Mouse (Mus musculus) spleen, adult 2 months (tissue): ENCODE measurements around the gene Spint3. TPM values are rescaled to one million over a fixed set of nuclear protein-coding genes. Genes with fewer than 3 reads are reported as not detected.

Source experiments
- DNase-seq, 2 experiments: peaks; one replicate each; pipeline versions ENCODE4 v3.0.0 to v3.0.0-alpha.2; 2012 to 2021; ENCODE audit warnings: low spot score in 2 of 2, low read depth in 1 of 2
- H3K27ac ChIP-seq: fragments of 200-500 bp; 2 replicates; pipeline ENCODE4 v1.5.1; 2012; ENCODE audit warnings: low read length, inconsistent platforms; ENCODE audit not compliant: insufficient read depth
- H3K27me3 ChIP-seq: fragments of 200-500 bp; 2 replicates; pipeline ENCODE4 v1.6.1; 2012; ENCODE audit warnings: mild to moderate bottlenecking, moderate library complexity, low read length, inconsistent platforms; ENCODE audit not compliant: control insufficient read depth, insufficient read depth
- H3K36me3 ChIP-seq: fragments of 200-500 bp; 2 replicates; pipeline ENCODE4 v1.6.1; 2012; ENCODE audit warnings: mild to moderate bottlenecking, low read length, inconsistent platforms; ENCODE audit not compliant: control insufficient read depth, insufficient read depth
- H3K4me1 ChIP-seq: fragments of 200-500 bp; 2 replicates; pipeline ENCODE4 v1.6.1; 2011; ENCODE audit warnings: inconsistent platforms; ENCODE audit not compliant: control insufficient read depth, insufficient read depth, insufficient read length
- H3K4me3 ChIP-seq: fragments of 200-500 bp; 2 replicates; pipeline ENCODE4 v1.5.1; 2011; ENCODE audit warnings: mild to moderate bottlenecking, inconsistent platforms; ENCODE audit not compliant: insufficient read depth, insufficient read length; ENCODE audit errors: extremely low read depth
- CTCF ChIP-seq: fragments of 200-500 bp; IDR thresholded peaks from 2 replicates; pipeline ENCODE4 v1.5.1; 2011; ENCODE audit warnings: mild to moderate bottlenecking, inconsistent platforms; ENCODE audit not compliant: insufficient read depth, insufficient read length, insufficient replicate concordance; ENCODE audit errors: extremely low read depth
- POLR2A ChIP-seq: fragments of 200-500 bp; IDR thresholded peaks from 2 replicates; pipeline ENCODE4 v1.6.1; 2011; ENCODE audit warnings: low read depth, low read length, inconsistent platforms
- WGBS: fragments of 180-500 bp; shearing (Covaris S2); methylation state at CpG from one replicate; pipeline ENCODE4 v1.1.7; 2018; 5-methylcytosine and 5-hydroxymethylcytosine counted together
- polyA plus RNA-seq: library from polyadenylated mRNA; depleted of rRNA; stranded (reverse); fragments of >200 nt; gene quantifications from 2 replicates; pipeline ENCODE4 v1.2.3, GENCODE M21; 2012

The Spint3 gene
- polyA plus RNA-seq, 1 experiment, result not detected

DNA sequence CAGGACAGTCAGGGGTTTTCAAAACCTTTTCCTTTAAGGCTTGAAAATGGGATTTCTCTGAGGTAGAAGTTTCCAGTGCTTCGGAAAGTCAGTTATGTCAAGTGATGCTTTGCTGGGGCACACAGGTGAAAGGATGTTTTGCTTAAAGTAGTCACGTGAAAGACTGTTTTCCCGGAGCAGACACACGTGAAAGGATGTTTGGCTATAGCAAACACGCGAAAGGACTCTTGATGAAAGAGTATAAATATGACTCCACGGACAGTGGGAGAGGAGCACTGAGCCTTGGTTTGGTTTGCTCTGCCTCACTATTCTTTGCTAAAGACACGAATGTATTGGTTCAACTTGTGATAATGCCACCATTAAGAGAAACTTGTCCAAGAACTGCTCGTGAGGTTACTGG lies 21.8 kb downstream of the Spint3 start:
- no peak for DNase-seq
- 91% methylated on average over 9 of the region's 9 CpGs for WGBS
- no peaks in the 10 kb centered on the region for H3K4me1 ChIP-seq
- TF ChIP-seq POLR2A, result no peak
- H3K36me3 ChIP-seq, result no peaks in the 10 kb centered on the region
- no peak overlapping the region for H3K4me3 ChIP-seq
- no peaks in the 10 kb centered on the region for H3K27me3 ChIP-seq
- H3K27ac ChIP-seq, result no peak overlapping the region

DNA sequence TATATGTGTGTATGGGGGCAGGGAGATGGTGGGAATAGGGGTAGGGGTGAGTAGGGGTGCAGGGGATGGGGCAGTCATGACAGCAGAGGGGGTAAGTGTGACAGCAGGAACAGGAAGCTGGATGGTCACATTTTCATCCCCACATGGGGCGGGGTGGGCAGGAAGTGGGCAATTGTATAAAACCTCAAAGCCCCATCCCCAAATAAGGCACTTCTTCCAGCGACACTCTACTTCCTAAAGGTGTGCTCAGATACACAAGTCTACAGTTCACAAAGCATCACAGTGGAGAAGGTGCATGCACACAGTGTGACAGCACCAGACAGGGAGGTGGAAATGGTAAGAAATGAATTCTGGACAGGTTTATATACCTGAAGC lies 22.4 kb downstream of the Spint3 start:
- Histone ChIP-seq H3K27me3 (no peaks in the 10 kb centered on the region), H3K36me3 (no peaks in the 10 kb centered on the region), H3K4me3 (no peak overlapping the region), H3K4me1 (no peaks in the 10 kb centered on the region), H3K27ac (no peak overlapping the region)
- WGBS, result 11% methylated on average over 2 of the region's 2 CpGs
- TF ChIP-seq CTCF, result no peak
- no peak for TF ChIP-seq POLR2A
- no peak for DNase-seq

DNA sequence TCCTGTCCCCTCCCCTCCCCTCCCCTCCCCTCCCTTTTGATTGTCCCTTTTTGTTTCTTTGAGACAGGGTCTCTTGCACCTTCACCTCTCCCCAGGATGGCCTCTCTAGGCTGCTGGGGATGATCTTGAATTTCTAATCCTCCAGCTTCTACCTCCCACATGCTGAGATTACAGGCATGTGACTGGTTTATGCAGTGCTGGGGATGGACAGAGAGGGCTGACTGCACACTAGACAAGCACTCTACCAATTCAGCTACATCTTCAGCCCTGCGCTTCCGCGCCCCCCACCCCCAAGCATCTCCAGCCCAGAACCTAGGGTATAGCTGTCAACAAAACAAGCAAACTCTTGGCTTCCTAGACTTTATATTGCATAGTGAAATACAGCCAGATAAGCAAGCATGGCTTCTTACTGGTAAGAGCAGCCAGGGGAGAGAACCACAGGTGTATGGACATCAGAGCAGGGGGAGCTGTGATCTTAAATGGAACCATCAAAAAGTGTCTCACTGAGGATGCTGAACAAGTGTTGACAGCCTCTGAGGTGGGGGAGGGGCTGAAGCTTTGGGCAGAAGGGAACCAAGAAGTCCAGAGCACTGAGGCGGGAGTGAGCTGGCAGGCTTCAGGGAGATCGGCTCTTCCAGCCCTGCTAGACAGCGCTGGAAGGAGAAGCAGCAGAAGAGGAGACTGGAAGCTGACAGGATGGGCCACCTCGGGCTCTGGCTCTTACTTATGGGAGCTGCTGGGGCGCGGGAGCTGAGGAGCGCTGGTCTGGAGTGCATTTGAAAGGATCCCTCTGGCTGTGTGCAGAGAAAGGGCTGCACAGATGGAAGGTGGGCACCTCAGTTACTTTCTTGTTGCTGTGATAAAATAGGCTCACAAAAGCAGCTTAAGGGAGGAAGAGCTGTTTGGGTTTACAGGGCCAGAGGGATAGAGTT lies 23.0 kb downstream of the Spint3 start:
- Histone ChIP-seq H3K4me3 (no peak overlapping the region), H3K36me3 (no peaks in the 10 kb centered on the region), H3K4me1 (no peaks in the 10 kb centered on the region), H3K27ac (no peak overlapping the region), H3K27me3 (no peaks in the 10 kb centered on the region)
- TF ChIP-seq CTCF (no peak), POLR2A (no peak)
- WGBS, result 48% methylated on average over 10 of the region's 10 CpGs
- no peak for DNase-seq

DNA sequence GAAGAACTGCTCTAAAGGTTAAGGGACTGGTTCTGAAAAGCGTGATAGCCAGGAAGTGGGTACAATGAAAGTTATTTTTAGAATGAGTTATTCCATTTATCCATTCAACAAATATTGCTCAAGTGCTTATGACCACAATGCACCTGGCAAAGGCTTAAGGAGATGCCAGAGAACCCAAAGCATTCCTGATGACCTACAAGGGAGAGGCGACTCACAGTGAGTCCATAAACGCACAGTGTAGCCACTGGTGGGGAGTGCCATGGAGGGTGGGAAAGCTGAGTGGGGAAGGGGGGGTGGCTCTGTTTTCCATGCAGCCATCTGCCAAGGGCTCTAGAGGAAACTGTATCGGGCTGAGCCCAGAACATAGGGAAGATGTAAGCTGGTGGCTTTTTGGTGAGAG lies 23.9 kb downstream of the Spint3 start:
- Histone ChIP-seq H3K27ac (no peak overlapping the region), H3K27me3 (no peaks in the 10 kb centered on the region), H3K36me3 (no peaks in the 10 kb centered on the region), H3K4me3 (no peak overlapping the region), H3K4me1 (no peaks in the 10 kb centered on the region; the same call in 1 of the 2 replicates)
- WGBS, result 52% methylated on average over 4 of the region's 4 CpGs
- TF ChIP-seq CTCF (no peak), POLR2A (no peak)
- no peak for DNase-seq

DNA sequence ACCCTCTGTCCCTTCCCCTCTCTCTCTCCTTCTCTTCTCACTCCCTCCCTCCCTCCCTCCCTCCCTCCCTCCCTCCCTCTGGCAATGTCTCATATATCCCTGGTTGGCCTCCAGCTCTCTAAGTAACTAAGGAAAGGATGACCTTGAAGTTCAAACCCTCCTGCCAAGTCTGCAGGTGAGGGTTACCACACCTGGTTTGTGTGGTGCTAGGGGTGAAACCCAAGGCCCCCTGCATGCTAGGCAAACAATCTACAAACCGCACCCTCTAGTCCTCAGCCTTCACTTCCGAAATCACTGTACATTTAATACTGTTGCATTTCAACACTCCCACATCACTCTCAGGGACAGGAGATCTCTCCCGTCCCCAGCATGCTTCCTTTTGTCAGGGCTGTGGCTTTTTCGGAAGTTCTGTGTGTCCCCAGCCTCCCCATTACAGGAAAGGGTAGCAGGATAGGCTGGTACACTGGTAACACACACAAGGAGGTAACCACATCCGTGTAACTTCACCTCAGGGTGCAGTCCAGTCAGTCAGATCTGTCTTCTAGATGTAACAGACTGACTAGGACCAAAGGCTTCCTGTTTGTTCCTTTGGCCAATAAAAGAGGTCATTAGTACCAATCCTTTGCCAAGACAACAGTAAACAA lies 28.7 kb downstream of the Spint3 start:
- H3K4me1 ChIP-seq, result no peaks in the 10 kb centered on the region; the same call in 1 of the 2 replicates
- no peaks in the 10 kb centered on the region for H3K27me3 ChIP-seq
- H3K27ac ChIP-seq, result no peak overlapping the region
- DNase-seq, result no peak
- TF ChIP-seq POLR2A (no peak), CTCF (no peak)
- H3K4me3 ChIP-seq, result no peak overlapping the region
- H3K36me3 ChIP-seq, result no peaks in the 10 kb centered on the region
- WGBS, result 3% methylated on average over 5 of the region's 5 CpGs

DNA sequence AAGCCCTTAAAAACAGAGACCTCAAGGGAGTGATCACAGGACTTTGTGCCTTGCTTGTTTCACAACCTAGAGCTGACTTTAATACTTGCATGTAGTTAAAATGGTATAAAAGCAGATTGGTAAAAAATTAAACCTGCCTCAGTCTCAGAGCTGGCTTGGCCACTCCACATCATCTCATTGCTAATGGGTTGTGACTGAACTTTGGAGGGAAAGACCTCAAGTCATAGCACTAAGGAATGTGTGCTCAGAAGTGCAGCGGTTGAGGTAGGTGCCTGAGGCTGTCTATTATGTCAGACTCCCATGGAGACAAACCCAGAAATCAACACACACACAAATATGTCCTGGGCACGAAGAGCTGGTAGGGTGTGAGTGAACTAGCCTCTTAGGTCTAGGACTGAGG lies 29.5 kb downstream of the Spint3 start:
- Histone ChIP-seq H3K27ac (no peak overlapping the region), H3K4me3 (no peak overlapping the region), H3K27me3 (no peaks in the 10 kb centered on the region), H3K4me1 (no peaks in the 10 kb centered on the region; the same call in 1 of the 2 replicates), H3K36me3 (no peaks in the 10 kb centered on the region)
- DNase-seq, result no peak
- 78% methylated on average over 2 of the region's 2 CpGs for WGBS
- TF ChIP-seq CTCF (no peak), POLR2A (no peak)

DNA sequence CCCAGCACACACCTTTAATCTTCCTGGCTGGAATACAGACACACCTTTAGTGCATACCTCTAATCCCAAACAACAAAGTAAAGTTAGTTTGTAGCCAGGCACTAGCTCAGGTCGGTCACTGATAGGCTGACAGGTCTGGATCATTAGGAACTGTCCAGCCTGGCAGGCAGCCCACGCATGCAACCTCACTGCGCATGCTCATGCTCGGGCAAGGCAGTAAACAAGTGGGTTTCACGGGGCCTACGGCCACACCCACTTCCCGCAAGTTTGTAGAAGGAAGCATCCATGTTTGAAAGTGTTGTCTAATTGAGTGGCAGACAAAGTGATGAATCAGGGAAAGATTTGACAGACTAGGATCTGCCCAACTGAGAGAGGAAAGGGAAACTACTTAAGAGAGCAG lies 30.7 kb downstream of the Spint3 start:
- Histone ChIP-seq H3K4me3 (no peak overlapping the region), H3K4me1 (no peaks in the 10 kb centered on the region; the same call in 1 of the 2 replicates), H3K36me3 (no peaks in the 10 kb centered on the region), H3K27ac (no peak overlapping the region), H3K27me3 (no peaks in the 10 kb centered on the region)
- WGBS, result 85% methylated on average over 7 of the region's 7 CpGs
- TF ChIP-seq POLR2A (no peak), CTCF (no peak)
- DNase-seq, result no peak
